Mouse (Mus musculus) stomach, embryonic 14.5 days (tissue): Measurements from ENCODE around the gene Ankfy1. TPM values are rescaled to one million over a fixed set of nuclear protein-coding genes. Genes with fewer than 3 reads are reported as not detected.
"Not testable (repeated sequence)": the region's sequence is repeated elsewhere in the genome, so short reads cannot be mapped to it uniquely, and the experiment has no call there.

Experiments used
- ATAC-seq: fragments of 200-750 bp; cut with Nextera tagmentation; 2 replicates; pipeline ENCODE4 v1.8.0; 2017; ENCODE audit warnings: low read depth, moderate TSS enrichment; ENCODE audit not compliant: insufficient number of reproducible peaks, insufficient read depth, low FRiP score
- H3K27ac ChIP-seq: fragments of 300-500 bp; sonication (generic); 2 replicates; pipeline ENCODE4 v1.5.1; 2014; ENCODE audit warnings: mild to moderate bottlenecking, low read length, moderate library complexity, mixed read lengths
- H3K27me3 ChIP-seq: fragments of 300-500 bp; sonication (generic); 2 replicates; pipeline ENCODE4 v1.6.1; 2014; ENCODE audit warnings: low read length, control low read depth, mixed read lengths; ENCODE audit not compliant: control insufficient read depth, insufficient read depth
- H3K36me3 ChIP-seq: fragments of 300-500 bp; sonication (generic); 2 replicates; pipeline ENCODE4 v1.6.1; 2014; ENCODE audit warnings: mild to moderate bottlenecking, control low read depth, low read length, moderate library complexity, mixed read lengths; ENCODE audit not compliant: control insufficient read depth, insufficient read depth
- H3K4me1 ChIP-seq: fragments of 300-500 bp; sonication (generic); 2 replicates; pipeline ENCODE4 v1.6.1; 2014; ENCODE audit warnings: low read length, control low read depth, mixed read lengths; ENCODE audit not compliant: control insufficient read depth, insufficient read depth
- H3K4me2 ChIP-seq: fragments of 300-500 bp; sonication (generic); replicated peaks from 2 replicates; pipeline ENCODE4 v1.6.1; 2014; ENCODE audit warnings: low read depth, low read length, control low read depth
- H3K4me3 ChIP-seq: fragments of 300-500 bp; sonication (generic); 2 replicates; pipeline ENCODE4 v1.5.1; 2014; ENCODE audit warnings: low read depth, low read length, control low read depth
- H3K9ac ChIP-seq: fragments of 300-500 bp; sonication (generic); replicated peaks from 2 replicates; pipeline ENCODE4 v1.6.1; 2014; ENCODE audit warnings: low read depth, mild to moderate bottlenecking, control low read depth, low read length, moderate library complexity, mixed read lengths
- H3K9me3 ChIP-seq: fragments of 300-500 bp; sonication (generic); 2 replicates; pipeline ENCODE4 v1.6.1; 2016; ENCODE audit warnings: low read depth, low read length, control low read depth; ENCODE audit not compliant: control insufficient read depth
- WGBS: fragments of 180-500 bp; shearing (Covaris S2); extraction: QIAGEN DNeasy Blood & Tissue Kit; methylation state at CpG from one replicate; pipeline ENCODE4 v1.1.7; 2014; 5-methylcytosine and 5-hydroxymethylcytosine counted together
- polyA plus RNA-seq: library from polyadenylated mRNA; unstranded; fragments of >200 nt; fragmentation: Nextera tagmentation; extraction: Ambion mirVana; gene quantifications from 2 replicates; pipeline ENCODE4 v1.2.1, GENCODE M21; 2014

Ankfy1 gene
- polyA plus RNA-seq, 1 experiment from 2014 or later: 36.4 TPM

GRCm38 (mm10) chr11:72760781-72761180, 71.0 kb downstream of the Ankfy1 start:
- H3K9ac ChIP-seq: no peak overlapping the region
- H3K4me3 ChIP-seq: no peak overlapping the region
- H3K9me3 ChIP-seq: no peaks in the 10 kb centered on the region
- ATAC-seq: no peak
- no peaks in the 10 kb centered on the region for H3K27me3 ChIP-seq
- 86% methylated on average over 1 of the region's 1 CpGs for WGBS
- peaks cover 76% of the 10 kb centered on the region for H3K36me3 ChIP-seq
- H3K27ac ChIP-seq: no peak overlapping the region
- no peaks in the 10 kb centered on the region for H3K4me1 ChIP-seq
- H3K4me2 ChIP-seq: no peak overlapping the region

- Histone ChIP-seq H3K4me2 (no peak overlapping the region), H3K27ac (no peak overlapping the region), H3K4me3 (no peak overlapping the region), H3K9ac (no peak overlapping the region), H3K9me3 (no peaks in the 10 kb centered on the region), H3K27me3 (no peaks in the 10 kb centered on the region), H3K4me1 (0 out of 2 replicates have a peak, but pooled peaks cover 2% of the 10 kb centered on the region), H3K36me3 (peaks cover 61% of the 10 kb centered on the region)
- WGBS: 83% methylated on average over 4 of the region's 4 CpGs
- no peak for ATAC-seq
Observed at GRCm38 (mm10) chr11:72764270-72764669, 74.5 kb downstream of the Ankfy1 start.

- no peak overlapping the region for H3K4me3 ChIP-seq
- no peaks in the 10 kb centered on the region for H3K27me3 ChIP-seq
- H3K36me3 ChIP-seq: peaks cover 32% of the 10 kb centered on the region
- 0 out of 2 replicates have a peak, but pooled peaks cover 2% of the 10 kb centered on the region for H3K4me1 ChIP-seq
- no peak overlapping the region for H3K9ac ChIP-seq
- 82% methylated on average over 8 of the region's 8 CpGs for WGBS
- no peak for ATAC-seq
- H3K27ac ChIP-seq: peak overlapping the region; percentile 55; the same call in 1 of the 2 replicates
- H3K4me2 ChIP-seq: no peak overlapping the region
- H3K9me3 ChIP-seq: no peaks in the 10 kb centered on the region
Observed at GRCm38 (mm10) chr11:72767716-72768115, 77.9 kb downstream of the Ankfy1 start.

GRCm38 (mm10) chr11:72769061-72769460, 79.3 kb downstream of the Ankfy1 start:
- Histone ChIP-seq H3K4me1 (0 out of 2 replicates have a peak, but pooled peaks cover 2% of the 10 kb centered on the region), H3K27me3 (no peaks in the 10 kb centered on the region), H3K9me3 (no peaks in the 10 kb centered on the region), H3K36me3 (peaks cover 22% of the 10 kb centered on the region), H3K9ac (no peak overlapping the region), H3K27ac (peak overlapping the region; percentile 55; the same call in 1 of the 2 replicates), H3K4me3 (no peak overlapping the region), H3K4me2 (no peak overlapping the region)
- 82% methylated on average over 3 of the region's 3 CpGs for WGBS
- no peak for ATAC-seq

- Histone ChIP-seq H3K27ac (no peak overlapping the region), H3K4me2 (no peak overlapping the region), H3K9ac (no peak overlapping the region), H3K4me1 (0 out of 2 replicates have a peak, but pooled peaks cover 2% of the 10 kb centered on the region), H3K27me3 (no peaks in the 10 kb centered on the region), H3K36me3 (peaks cover 15% of the 10 kb centered on the region), H3K4me3 (no peak overlapping the region), H3K9me3 (no peaks in the 10 kb centered on the region)
- WGBS: 92% methylated on average over 3 of the region's 3 CpGs
- no peak for ATAC-seq
Observed at GRCm38 (mm10) chr11:72770324-72770723, 80.5 kb downstream of the Ankfy1 start.

GRCm38 (mm10) chr11:72770816-72771215, 81.0 kb downstream of the Ankfy1 start:
- Histone ChIP-seq H3K9me3 (no peaks in the 10 kb centered on the region), H3K4me3 (no peak overlapping the region), H3K9ac (no peak overlapping the region), H3K36me3 (peaks cover 15% of the 10 kb centered on the region), H3K27me3 (no peaks in the 10 kb centered on the region), H3K4me2 (no peak overlapping the region), H3K4me1 (0 out of 2 replicates have a peak, but pooled peaks cover 2% of the 10 kb centered on the region), H3K27ac (no peak overlapping the region)
- no peak for ATAC-seq
- WGBS: 84% methylated on average over 5 of the region's 5 CpGs

GRCm38 (mm10) chr11:72771461-72771860, 81.7 kb downstream of the Ankfy1 start:
- Histone ChIP-seq H3K27me3 (no peaks in the 10 kb centered on the region), H3K4me1 (0 out of 2 replicates have a peak, but pooled peaks cover 2% of the 10 kb centered on the region), H3K4me3 (no peak overlapping the region), H3K4me2 (no peak overlapping the region), H3K27ac (no peak overlapping the region), H3K9ac (no peak overlapping the region), H3K9me3 (no peaks in the 10 kb centered on the region), H3K36me3 (peaks cover 15% of the 10 kb centered on the region)
- 56% methylated on average over 4 of the region's 4 CpGs for WGBS
- no peak for ATAC-seq

GRCm38 (mm10) chr11:72772611-72773010, 82.8 kb downstream of the Ankfy1 start:
- WGBS: 39% methylated on average over 1 of the region's 1 CpGs
- H3K27me3 ChIP-seq, ATAC-seq: not testable (repeated sequence)

GRCm38 (mm10) chr11:72778957-72779356, 89.2 kb downstream of the Ankfy1 start:
- H3K4me2 ChIP-seq: no peak overlapping the region
- H3K4me1 ChIP-seq: no peaks in the 10 kb centered on the region
- no peaks in the 10 kb centered on the region for H3K36me3 ChIP-seq
- H3K4me3 ChIP-seq: no peak overlapping the region
- H3K9ac ChIP-seq: no peak overlapping the region
- no peak for ATAC-seq
- no peaks in the 10 kb centered on the region for H3K27me3 ChIP-seq
- H3K9me3 ChIP-seq: no peaks in the 10 kb centered on the region
- no peak overlapping the region for H3K27ac ChIP-seq

More at GRCm38 (mm10) chr11:72772611-72773010, 82.8 kb downstream of the Ankfy1 start:
- not testable (repeated sequence) for H3K9me3 ChIP-seq, H3K36me3 ChIP-seq, H3K9ac ChIP-seq, H3K27ac ChIP-seq, H3K4me1 ChIP-seq, H3K4me2 ChIP-seq, H3K4me3 ChIP-seq
